Mouse (Mus musculus) neural tube, embryonic 10.5 days (tissue): ENCODE measurements around the gene Atp12a.

Experiments
- DNase-seq: peaks from one replicate; pipeline ENCODE4 v3.0.0-alpha.2; 2017; ENCODE audit warnings: low spot score; ENCODE audit errors: extremely low spot score

The Atp12a gene

DNA sequence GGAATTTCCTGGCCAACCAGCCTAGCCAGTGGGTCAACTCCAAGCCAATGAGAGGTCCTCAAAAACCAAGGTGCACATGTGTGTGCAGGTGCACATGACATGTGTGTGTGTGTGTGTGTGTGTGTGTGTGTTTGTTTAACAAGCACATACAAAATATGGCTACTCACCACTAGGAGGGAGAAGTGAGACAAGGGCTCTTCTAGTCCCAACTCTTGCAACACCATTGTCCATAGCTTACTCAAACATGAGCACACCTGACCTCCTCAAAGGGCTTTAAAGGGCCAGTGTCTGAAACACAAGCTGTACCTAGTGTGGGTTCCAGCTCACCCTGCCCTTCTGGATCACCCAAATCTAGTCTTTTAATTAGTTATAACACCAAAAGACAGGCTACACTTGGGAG lies 12.9 kb downstream of the Atp12a start:
- no peak for DNase-seq

DNA sequence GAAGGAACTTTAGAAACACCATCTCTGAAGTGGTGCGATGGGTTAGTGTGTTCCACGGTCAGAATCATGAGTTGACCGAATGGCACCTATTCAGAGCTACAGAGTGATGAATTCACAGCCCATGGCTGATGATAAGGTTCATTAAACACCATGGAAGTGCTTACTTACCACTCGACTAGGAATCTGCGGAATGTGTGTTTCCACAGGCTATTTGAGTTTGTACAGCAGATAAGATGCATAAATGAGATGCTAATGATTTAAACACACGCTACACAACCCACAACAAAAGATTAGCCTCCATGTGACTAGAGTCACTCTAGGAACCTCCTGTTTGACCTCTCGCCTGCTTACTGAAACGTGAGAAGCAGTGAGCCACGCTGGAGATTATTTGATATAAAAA lies 14.5 kb downstream of the Atp12a start:
- DNase-seq: no peak

DNA sequence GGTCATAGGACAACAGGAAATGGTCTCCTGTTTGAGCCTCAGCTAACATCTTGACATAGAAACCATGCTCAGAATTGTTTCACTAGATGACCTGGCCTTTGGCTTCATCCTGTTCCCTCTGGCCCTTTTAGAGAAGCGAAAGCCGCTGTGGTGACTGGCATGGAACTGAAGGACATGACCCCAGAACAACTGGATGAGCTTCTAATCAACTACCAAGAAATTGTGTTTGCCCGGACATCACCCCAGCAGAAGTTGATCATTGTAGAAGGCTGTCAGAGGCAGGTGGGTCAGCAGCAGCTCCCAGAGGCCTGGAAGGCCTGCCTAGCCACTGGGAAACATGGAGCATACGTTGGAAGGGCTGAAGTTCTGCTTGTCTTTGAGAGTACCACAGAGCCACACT lies 17.5 kb downstream of the Atp12a start:
- DNase-seq: no peak

DNA sequence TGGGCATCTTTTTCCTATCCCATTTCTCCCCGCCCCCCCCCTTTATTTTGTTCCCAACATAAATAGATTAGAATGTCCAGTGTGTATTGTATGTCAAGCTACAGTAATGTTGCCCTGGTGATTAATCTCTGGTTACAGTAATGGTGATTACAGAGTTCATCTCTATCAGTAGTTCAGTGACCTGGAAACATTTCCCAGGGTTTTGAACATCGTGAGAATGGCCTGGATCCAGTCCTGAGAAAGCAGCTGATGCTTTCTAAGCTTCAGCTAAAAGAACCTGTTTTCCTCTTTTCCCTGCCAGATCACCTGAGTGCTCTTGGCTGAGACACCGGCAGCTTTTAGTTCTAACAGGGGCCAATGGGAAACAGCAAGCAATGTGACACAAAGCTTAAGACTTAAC lies 25.4 kb downstream of the Atp12a start:
- no peak for DNase-seq

DNA sequence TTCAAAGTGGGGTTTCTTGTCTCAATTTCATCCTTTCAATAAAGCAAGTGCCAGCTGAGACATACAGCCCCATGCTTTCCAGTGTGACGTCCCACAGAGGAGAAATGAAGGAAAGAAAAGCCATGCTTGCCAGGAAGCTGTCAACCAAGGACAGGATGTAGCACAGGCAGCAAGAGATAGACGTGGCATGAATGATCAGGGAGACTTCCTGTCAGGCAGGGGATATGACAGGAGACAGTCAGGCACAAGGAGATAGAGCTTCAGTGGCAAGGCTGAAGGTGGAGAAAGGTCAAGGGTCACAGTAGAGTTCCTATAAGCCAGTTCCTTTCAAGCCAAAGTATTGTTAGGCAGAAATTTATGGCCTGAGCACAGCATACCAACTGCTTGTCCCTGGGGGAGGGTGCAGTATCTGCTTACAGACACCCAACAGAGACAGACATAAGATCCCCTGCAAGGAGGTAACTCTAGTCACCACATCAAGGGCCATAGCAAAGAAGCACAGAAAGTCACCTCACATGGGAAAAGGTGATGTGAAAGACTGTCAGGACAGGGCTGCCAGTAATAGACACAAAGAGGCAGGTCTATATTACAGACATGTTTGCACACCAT lies 28.9 kb downstream of the Atp12a start:
- no peak for DNase-seq

DNA sequence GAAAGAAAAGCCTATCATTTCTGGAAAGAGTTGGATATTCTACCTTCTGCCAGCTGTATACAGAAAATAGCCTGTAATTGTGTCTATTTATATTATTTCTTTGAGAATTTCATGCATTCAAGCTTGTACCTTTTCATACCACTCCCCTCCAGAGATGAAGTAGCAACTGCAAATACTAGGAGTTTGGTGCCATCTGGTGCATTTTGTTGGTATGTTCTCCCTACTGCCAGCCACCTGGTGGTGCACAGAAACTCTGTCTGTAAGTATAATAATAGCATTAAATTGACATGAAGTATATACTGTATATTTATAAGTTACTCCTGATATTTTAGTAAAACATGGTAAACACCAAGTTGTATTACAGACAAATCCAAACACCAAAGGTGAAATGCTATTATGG lies 33.1 kb downstream of the Atp12a start:
- no peak for DNase-seq

DNA sequence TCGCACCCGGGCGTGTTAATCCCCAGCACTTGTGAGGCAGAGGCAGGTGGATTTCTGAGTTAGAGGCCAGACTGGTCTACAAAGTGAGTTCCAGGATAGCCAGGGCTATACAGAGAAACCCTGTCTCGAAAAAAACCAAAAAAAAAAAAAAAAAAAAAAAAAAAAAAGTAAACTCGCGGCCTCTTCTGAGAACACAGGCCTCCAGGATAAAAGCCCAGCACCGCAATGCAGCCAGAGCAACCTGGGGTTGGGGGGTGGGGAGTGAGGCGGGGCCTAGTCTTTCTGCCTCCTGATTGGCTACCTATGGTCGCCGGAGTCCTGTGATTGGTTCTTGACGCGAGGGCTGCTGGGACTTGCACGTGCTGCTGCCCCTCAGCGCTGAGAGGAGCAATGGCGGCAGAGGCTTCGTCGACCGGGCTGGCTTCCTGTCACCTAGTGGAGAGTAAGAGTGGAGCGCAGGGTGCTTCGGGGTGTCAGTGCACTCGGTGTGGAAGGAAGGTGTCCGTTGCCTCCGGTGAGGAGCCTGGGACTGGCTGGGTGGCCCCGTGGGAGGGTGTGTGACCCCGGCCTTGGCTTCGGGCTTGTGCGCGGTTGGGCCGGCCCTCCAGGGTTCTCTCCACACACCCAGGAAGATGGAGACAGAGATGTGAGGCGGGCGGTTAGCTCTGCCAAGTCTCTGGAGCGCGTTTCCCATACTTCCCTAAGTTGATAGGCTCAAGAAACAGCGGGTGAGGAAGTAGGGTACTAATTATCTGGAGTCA lies 37.6 kb downstream of the Atp12a start, which contains the start of gene Rnf17:
TSS of gene Rnf17 (plus strand) at position 271 of the 761 bp plus-strand sequence.
- peak; percentile 13 for DNase-seq

DNA sequence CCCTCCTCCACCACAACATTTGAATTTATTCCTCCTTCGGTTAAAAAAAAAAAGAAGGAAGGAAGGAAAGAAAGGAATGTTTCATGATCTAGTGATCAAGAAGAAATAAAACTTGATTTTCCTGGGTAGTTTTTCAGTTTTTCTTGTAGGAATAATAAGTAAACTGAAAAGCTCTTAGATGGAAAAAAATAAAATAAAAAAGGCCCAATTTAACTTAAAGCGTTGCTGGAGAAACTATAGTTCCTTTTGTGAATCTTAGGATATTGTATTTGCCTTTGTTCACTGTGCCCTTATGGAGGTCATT lies 38.2 kb downstream of the Atp12a start:
- DNase-seq: no peak
